Mouse (Mus musculus) spleen, postnatal 10 days (tissue): ENCODE data around the gene Rad54l2.

Source experiments
- DNase-seq, 2 experiments: peaks; one replicate each; pipeline ENCODE4 v3.0.0; 2021 to 2022; ENCODE audit warnings: low spot score in 2 of 2

Rad54l2 gene

DNA sequence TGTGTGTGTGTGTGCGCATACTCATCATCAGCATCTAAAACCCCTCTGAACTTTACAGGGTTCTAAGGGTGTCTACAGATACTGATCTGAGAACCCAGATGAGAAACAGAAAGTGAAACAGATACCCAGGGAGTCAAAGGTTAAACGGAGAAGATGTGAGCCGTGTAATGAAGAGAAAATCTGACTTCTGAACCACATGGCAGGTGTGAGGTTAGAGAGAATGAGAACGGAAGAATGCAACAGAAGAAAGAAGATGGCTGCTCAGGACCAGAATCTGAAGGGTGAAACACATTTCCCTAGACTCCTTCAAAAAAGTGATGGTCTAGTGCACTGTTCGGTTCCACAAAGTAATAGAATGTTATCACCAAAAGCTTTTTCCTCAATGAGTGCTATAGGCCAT lies 36.9 kb downstream of the Rad54l2 start:
- no peak for DNase-seq

GRCm38 (mm10) chr9:106739962-106740361 lies 49.0 kb downstream of the Rad54l2 start:
- no peak for DNase-seq

DNA sequence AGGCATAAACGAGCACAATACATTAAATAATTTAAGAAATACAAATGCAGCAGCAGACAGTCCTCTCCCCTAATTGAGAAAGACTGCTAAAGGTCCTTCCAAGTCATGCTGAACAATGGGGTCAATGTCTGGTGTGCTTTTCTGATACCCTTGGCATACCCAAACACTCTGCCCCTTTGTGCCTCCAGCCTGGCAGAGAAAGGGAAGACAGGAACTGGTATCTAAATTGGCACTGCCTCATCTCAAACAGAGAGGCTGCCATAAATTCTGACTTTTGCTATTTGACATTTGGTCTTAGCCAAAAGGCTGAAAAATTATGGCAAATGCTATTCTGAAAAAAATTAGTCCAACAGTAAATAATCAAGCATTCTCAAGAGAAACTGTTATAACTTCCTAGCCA lies 49.9 kb downstream of the Rad54l2 start:
- no peak for DNase-seq

- no peak for DNase-seq
These were observed 50.6 kb downstream of the Rad54l2 start for GRCm38 (mm10) chr9:106738199-106738985.

DNA sequence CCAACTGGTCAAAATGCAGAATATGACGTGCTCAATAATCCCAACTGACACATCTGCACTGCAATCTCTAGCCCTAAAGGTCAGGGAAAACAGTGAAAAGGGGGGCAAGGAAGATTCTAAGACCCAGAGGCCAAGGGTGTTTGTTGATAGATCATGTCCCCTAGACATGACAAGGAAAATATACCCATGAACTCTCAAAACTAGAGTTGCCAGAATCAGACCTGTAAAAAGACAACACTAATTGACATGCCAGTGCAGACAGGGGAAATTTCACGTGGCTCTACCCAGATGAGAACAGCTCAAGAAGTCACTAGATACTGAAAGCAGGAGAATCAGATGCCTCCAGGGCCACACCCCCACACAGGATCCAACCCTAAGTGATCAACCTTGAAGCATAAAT lies 55.3 kb downstream of the Rad54l2 start:
- no peak for DNase-seq

DNA sequence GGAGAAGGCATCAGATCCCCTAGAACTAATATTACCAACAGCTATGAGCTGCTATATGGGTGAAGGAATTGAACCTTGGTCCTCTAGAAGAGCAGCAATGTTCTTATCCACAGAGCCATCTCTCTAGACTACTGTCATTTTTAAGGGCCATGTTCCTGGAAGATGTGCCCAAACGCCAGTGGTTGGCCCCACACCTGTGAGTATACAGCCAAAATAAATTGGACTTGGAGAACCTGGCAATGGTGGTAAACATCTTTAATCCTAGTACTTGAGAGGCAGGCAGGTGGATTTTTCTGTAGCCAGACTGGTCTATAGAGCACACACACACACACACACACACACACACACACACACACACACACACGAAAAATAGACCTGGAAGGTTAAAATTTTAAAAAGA lies 59.6 kb downstream of the Rad54l2 start:
- DNase-seq, result no peak

DNA sequence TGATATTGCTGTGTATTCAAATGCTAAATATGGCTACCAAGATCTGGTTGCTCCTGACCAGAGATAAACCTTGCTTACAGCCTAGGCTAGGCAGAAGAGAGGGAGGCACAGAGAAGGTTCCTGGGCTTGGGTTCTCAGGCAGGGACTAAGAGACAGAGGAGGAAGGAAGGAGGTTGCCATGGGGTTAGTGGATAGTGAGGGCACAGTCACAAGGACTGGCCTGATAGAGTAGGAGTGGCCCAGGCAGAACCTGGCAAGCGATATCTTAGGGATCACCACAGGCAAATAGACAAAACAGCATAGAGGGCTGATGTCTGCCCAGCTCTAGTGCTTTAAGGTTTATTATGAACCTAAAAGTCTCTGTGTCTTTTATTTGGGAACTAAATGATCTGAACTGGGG lies 62.1 kb downstream of the Rad54l2 start:
- DNase-seq, result no peak

DNA sequence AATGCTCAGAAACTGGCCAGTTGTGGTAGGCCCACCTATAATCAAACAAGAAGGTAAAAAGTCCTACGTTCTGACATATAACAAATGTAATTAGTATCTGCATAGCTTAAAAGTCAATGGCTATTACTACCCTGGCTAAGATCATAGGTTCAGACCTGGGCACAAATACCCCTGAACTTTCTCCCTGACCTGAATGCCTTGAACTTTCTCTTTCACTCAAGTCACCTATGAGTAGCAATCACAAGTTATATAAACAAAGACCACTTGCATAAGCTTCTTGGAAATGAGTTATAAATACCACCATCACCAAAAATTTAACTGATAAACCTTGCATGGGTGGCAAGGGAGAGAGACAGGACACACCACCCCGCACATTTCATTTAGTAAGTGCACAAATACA lies 63.6 kb downstream of the Rad54l2 start:
- no peak for DNase-seq

DNA sequence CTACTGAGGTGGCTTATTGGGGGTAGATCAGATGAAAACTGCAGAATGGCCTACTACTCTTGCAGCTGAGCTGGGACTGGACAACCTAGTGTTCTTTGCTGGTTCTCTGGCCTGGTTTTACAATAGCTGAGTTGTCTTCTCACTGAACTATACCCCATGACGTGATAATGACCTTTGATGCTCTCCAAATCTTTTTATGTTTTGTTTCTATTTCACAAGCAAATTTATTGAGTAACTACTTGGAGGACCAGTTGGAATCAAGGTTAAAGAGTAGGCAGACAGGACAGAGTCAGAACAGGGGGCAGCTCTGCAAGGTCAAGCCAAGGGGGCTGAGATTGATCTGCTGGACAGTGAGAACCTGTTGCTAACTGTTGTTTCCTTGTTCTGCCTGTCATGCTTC lies 64.1 kb downstream of the Rad54l2 start:
- no peak for DNase-seq

GRCm38 (mm10) chr9:106716729-106717128 lies 72.3 kb downstream of the Rad54l2 start:
- DNase-seq, result no peak

DNA sequence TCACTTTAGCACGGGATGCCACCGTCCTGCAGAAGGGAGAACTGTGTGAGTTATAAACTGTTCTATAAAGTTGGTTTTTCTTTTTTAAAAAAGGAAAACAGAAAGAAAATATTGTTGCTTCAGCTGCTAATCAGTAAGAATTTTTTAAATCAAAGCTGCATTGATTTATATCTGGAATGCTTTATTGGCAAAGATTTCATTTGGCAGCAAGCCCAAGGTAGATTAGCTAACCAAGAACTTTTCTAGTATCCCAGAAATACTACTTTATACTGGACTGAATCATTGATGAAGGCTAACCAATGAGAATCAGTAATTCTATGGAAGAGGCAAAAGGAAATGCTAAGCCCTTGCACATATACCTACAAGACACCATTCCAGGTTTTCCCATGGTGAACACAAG lies 72.8 kb downstream of the Rad54l2 start:
- no peak for DNase-seq

DNA sequence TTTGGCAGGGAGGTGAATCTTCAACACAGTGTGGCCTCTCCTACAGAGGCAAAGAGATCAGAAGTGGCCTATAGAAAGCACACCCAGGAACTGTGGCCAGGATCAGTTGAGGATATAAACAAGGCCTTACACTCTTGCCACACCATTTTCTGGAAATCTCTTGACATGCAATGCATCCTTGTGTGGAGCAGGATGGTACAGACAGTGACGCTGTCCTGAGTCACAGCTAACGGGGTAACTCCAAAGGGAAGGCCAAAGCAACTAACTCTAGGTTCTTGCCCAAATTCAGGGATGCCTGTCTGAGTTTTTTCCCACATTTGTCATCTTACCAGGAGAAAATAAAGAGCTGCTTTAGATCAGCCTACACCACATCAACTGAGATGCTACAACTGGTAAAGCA lies 76.5 kb downstream of the Rad54l2 start:
- DNase-seq, result no peak

DNA sequence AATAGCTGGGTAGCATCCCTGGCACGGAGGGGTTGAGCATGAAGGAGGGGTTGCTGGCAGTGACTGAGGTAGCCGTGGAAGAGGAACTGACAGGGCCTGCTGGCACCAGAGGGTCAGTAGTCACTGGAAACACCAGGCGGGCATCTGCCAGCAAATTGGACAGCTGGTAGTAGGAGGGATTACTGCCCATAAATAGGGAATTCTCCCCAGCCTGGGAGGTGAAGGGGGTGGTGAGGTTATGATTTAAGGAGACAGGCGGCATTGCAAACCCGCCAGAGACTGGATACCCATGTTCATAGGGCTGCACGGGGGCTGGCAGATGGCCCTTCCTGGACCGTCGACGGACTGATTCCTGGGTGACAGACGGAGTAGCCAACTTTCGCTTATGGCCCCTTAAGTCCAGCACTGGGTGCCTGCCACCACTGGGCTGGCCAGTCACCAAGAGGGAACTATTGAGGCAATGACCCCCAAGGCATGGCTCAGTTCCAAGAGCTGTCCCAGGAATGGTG lies 96.0 kb downstream of the Rad54l2 start:
- DNase-seq, result no peak

DNA sequence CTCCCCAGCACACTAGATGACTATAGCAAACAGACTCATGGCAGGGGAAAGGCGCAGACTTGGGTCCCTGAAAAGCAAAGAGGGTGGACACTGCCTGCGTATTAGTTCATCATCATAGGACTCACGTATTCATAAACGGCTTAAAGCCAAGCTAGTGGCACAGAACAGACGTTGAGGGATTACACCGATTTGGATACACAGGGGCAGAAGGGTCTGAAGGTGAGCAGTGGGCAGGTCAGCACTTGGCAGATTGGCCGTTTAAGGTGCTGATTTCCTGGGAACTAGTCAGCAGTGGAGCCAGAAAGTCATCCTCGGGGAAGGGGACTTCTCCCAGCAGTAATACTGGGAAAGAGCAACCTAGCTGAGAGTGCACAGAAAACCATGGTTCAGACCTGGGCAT lies 100.2 kb downstream of the Rad54l2 start:
- DNase-seq, result no peak

DNA sequence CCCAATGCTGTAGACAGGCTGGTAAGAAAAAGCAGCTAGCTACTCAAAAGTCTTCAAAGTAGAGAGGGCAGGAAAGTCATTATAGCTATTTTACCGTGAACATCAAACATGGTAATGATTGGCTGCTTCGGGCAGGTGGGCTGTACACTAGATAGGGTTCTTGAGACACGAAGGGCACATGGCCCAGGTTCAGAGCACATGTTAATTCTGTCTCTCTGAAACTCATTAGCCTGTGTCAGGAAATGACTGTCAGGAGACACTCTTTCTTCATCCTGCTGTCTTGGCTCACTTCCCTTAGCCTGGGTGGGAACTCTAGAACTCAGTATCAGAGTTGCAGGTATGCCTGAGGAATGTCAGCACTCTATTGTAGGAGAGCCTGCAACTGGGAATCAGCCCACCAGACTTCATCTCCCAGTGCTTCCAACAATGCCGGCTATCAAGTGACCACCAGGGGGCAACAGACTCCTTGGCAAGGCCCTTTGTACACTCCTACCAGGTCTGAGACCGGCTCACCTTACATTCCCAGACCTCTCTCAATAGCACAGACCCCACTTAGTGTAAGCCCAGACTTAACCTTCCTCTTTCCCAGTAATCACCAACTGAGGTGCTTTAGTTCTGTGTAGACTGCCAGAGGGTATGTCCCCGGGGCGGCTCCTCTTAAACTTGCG lies 101.9 kb downstream of the Rad54l2 start:
- DNase-seq, result peak; percentile 53 to 75

DNA sequence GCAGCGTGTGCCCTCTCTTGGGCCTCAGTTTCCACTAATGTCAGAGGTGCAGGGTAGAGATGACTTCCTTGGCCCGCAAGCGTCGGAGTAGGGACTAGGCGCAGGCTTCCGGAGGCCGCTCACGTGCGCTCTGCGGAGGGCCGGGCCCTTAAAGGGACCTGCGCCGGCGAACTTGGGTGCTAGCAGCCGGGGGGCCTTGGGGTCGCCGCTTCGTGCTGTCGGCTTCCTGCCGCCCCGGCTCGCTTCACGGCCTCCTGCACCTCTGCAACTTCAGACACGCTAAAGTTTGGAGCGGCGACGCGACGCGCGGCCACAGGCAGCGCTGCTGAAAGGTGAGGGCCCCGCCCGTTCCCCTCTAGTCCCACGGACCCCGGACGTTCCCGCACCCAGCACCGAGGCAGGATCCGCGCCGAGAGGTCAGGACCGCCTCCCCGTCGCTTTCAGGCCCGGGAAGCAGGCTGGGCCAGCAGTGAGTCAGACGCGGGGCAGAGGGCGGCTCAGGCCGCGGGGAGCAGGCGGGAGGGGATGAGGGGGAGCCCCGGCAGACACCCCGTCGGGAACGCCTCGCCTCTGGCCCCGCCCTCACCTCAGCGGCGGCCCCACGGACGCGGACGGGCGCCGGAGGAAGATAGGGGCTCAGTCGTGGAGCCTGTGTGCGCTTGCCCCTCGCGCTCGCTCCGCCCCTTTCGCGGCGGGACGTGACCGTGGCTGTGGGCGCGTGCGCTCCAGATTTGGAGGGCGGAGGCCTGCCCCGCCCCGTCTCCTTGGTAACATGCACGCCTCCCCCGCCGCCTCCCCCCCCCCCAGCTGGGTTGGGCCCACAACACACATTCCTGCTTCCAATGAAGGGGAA lies 103.5 kb downstream of the Rad54l2 start, which contains the start of gene Tex264:
TSS of gene Tex264 (minus strand) at position 679 of the 853 bp plus-strand sequence.
- peak; percentile 53 to 78 for DNase-seq

- DNase-seq, result no peak
These were observed 104.1 kb downstream of the Rad54l2 start for GRCm38 (mm10) chr9:106684918-106685248.

DNA sequence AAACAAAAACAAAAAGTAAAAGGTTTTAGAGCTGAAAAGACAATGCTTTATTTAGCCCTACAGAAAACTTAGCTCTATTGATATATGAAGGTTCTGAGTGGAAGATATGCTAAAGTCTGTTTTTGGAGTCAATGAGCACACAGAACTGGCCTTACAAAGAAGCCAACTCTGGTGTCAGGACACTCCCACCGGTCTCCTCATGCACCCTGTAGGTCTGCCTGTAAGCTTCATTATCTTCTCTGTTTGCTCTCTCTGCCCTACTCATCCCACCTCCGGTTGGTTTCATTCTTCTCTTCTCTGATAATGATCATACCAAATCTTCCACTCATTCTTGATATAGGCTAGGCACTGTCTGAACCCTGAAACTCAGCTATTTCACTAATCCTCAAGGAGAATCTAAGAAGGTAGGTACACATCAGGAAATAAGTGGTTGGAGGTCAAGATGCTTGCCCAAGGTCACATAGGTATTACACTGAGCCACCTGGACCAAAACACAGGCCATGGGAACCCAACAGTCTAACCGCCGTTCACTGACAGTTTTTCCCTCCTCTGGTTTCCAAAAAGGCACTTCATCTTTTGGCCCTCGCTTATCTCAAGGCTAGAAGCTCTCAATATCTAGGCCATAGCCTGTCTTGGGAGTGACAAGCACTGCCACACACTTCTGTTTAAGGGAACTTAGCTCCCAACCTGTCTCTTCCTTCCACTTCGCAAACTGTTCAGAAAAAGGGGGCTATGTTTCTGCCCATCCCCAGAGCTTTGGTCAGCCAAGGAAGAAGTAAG lies 104.7 kb downstream of the Rad54l2 start:
- no peak for DNase-seq

GRCm38 (mm10) chr9:106681026-106681425 lies 108.0 kb downstream of the Rad54l2 start:
- DNase-seq, result no peak

DNA sequence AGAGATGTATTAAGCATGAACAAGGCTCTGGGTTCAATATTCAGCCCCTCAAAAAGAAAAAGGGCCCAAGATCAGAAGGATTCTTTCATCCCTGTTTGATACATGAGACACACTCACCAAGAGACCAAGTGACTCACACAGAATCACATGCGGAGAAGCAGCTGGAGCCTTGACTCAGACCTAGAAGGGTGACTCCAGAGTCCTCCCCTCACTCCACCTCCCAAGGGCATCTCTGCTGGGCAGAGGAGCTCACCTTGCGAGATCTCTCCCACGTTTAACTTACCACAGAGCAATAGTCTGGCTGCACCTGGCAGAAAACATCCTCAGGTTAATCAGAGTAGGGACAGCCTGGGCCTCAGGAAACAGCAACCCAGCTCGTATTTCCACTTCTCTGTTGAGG lies 110.8 kb downstream of the Rad54l2 start:
- no peak for DNase-seq

DNA sequence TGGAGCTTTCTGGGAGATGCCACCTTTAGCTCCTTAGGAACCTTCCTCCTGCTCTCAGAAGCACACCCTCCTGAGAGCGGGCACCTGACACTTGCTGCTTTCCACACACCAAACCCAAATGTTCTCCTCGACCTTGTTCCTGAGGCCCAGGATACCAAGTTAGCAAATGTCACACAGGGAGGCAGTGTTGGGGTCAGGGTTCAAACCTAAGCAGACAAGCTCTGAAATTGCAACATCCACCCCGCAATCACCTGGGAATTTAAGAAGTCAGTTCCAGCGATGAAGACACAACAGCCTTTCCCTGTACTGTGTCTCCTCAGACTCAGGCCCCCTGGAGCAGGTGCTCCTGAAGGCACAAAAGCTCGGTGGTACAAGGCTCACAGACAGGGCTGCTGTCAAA lies 111.3 kb downstream of the Rad54l2 start:
- no peak for DNase-seq

DNA sequence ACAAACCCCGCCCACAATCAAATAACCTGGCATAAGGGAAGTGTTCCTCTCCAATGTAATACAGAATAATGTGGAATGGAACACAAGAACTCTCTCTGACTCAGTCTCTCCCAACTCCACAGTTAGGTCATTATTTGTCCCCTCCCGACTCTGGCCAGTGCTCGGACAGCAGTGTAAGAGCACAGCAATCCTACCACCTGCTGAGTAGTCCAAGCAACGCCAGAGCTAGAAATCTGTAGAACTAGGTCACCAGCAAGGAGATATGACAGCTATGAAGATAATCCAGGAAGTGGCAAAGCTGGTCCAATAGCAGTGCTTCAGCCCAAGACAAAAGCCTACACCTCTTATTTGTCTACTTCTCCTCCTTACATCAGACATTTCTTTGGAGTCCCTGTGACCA lies 112.4 kb downstream of the Rad54l2 start:
- DNase-seq, result no peak
